Mouse (Mus musculus) megakaryocyte-erythroid progenitor cell, adult 5 weeks (primary cell): ENCODE results near the gene Gm973. TPM values are rescaled to one million over a fixed set of nuclear protein-coding genes. Genes with fewer than 3 reads are reported as not detected.

Experiments used
- polyA plus RNA-seq: library from polyadenylated mRNA; stranded (reverse); fragments of >175 nt; gene quantifications from 2 replicates; pipeline ENCODE4 v1.2.3, GENCODE M21; 2012

The Gm973 gene
- polyA plus RNA-seq: 0.85 and 1.5 TPM in 2 replicates

GRCm38 (mm10) chr1:59516026-59516917 lies at the start of gene Gm973:
Gene Gm973 (plus strand): TSS chr1:59516264.

DNA sequence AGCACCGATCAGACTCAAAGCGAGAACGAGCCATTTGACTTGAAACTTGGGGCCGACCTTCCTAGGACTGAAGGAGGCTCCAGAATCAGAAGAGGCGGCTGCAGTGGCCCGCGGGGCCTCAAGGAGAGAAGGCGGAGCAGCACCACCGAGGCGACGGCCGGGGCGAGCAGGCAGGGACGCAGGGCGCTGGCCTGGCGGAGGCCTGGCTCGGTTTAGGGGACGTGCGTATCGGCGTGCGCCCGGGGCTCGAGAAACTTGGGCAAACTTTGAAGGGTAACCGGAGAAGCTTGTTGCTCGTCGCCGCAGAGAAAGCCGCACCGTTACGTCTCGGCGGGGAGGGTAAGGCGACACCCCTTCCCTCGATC lies 33.8 kb upstream of the Gm973 start, which contains the start of gene Fzd7:
Gene Fzd7 (plus strand): TSS at position 94 of the 365 bp plus-strand sequence.

DNA sequence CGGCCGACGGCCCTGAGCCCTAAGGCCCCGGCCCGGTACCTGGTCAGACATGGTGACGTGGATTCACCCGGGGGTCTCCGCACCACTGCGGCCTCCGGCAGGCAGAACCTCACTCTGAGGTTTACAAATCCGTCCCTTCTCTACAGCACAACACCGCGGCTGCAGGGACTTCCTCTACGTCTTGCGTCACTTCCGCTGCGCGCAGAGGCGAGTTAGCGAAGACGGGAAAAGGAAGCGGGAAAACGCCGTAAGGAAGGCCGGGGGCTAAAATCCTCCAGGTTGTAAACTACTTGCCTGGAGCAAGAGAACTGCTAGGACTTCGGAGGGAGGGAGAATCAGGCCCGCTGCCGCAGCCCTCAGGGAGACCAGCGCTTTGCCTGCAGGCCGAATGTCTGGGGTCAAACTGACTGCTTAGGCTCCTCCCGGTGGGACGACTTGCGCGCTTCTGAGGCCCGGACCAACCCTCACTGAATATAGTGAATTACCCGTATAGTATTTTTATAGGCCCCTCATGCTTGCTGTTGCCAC lies 154.6 kb downstream of the Gm973 start, which contains the start of gene Sumo1:
Gene Sumo1 (minus strand): TSS at position 194 of the 528 bp plus-strand sequence.

GRCm38 (mm10) chr1:59684819-59685755 lies 169.0 kb downstream of the Gm973 start, which contains the start of gene Nop58:
Gene Nop58 (plus strand): TSS chr1:59684971.

Other genes with a start within 250 kb of the Gm973 start
- gene Fzd7, start 33.8 kb upstream of the Gm973 start, polyA plus RNA-seq: 8.7 and 10.7 TPM in 2 replicates
- gene Sumo1, start 154.6 kb downstream of the Gm973 start, polyA plus RNA-seq: 302 and 325 TPM in 2 replicates
- gene Nop58, start 168.7 kb downstream of the Gm973 start, polyA plus RNA-seq: 106 and 160 TPM in 2 replicates
- gene Bmpr2, start 247.1 kb downstream of the Gm973 start, polyA plus RNA-seq: 1.2 and 1.7 TPM in 2 replicates